Mouse (Mus musculus) embryonic facial prominence, embryonic 12.5 days (tissue): Measurements from ENCODE around the gene Rpl28. TPM values are rescaled to one million over a fixed set of nuclear protein-coding genes. Genes with fewer than 3 reads are reported as not detected.

ENCODE experiments used
- ATAC-seq: fragments of 200-750 bp; cut with Nextera tagmentation; 2 replicates; pipeline ENCODE4 v1.8.0; 2017; ENCODE audit not compliant: insufficient number of reproducible peaks, insufficient read depth, low FRiP score, low TSS enrichment
- H3K27ac ChIP-seq: fragments of 300-500 bp; sonication (generic); 2 replicates; pipeline ENCODE4 v1.5.1; 2016; ENCODE audit warnings: mild to moderate bottlenecking
- H3K27me3 ChIP-seq: fragments of 300-500 bp; sonication (generic); 2 replicates; pipeline ENCODE4 v1.6.1; 2016; ENCODE audit warnings: mild to moderate bottlenecking, moderate library complexity
- H3K36me3 ChIP-seq: fragments of 300-500 bp; sonication (generic); 2 replicates; pipeline ENCODE4 v1.6.1; 2016; ENCODE audit warnings: mild to moderate bottlenecking
- H3K4me1 ChIP-seq: fragments of 300-500 bp; sonication (generic); 2 replicates; pipeline ENCODE4 v1.6.1; 2016
- H3K4me2 ChIP-seq: fragments of 300-500 bp; sonication (generic); replicated peaks from 2 replicates; pipeline ENCODE4 v1.6.1; 2016; ENCODE audit warnings: mild to moderate bottlenecking, moderate library complexity
- H3K4me3 ChIP-seq: fragments of 300-500 bp; sonication (generic); 2 replicates; pipeline ENCODE4 v1.5.1; 2016; ENCODE audit warnings: mild to moderate bottlenecking
- H3K9ac ChIP-seq: fragments of 300-500 bp; sonication (generic); 2 replicates; pipeline ENCODE4 v1.6.1; 2016; ENCODE audit warnings: mild to moderate bottlenecking, moderate library complexity
- H3K9me3 ChIP-seq: fragments of 300-500 bp; sonication (generic); 2 replicates; pipeline ENCODE4 v1.6.1; 2016; ENCODE audit warnings: mild to moderate bottlenecking, moderate library complexity
- WGBS: fragments of 180-500 bp; shearing (Covaris S2); methylation state at CpG from one replicate; pipeline ENCODE4 v1.1.7; 2016; 5-methylcytosine and 5-hydroxymethylcytosine counted together
- polyA plus RNA-seq: library from polyadenylated mRNA; unstranded; fragments of >200 nt; fragmentation: Nextera tagmentation; extraction: Ambion mirVana; gene quantifications from 2 replicates; pipeline ENCODE4 v1.2.1, GENCODE M21; 2016

Rpl28 gene
- polyA plus RNA-seq, 1 experiment from 2014 or later = 388 TPM

- Histone ChIP-seq H3K9me3 (no peaks in the 10 kb centered on the region), H3K27ac (no peak overlapping the region), H3K27me3 (peaks cover 73% of the 10 kb centered on the region), H3K4me3 (peak overlapping the region; percentile 44), H3K36me3 (no peaks in the 10 kb centered on the region), H3K4me2 (peak overlapping the region; percentile 92), H3K4me1 (peaks cover 21% of the 10 kb centered on the region), H3K9ac (peak overlapping the region; percentile 40)
- WGBS = under 1% methylated on average over 33 of the region's 34 CpGs
- ATAC-seq = no peak
Observed at GRCm38 (mm10) chr7:4843604-4844244, 51.0 kb downstream of the Rpl28 start.

DNA sequence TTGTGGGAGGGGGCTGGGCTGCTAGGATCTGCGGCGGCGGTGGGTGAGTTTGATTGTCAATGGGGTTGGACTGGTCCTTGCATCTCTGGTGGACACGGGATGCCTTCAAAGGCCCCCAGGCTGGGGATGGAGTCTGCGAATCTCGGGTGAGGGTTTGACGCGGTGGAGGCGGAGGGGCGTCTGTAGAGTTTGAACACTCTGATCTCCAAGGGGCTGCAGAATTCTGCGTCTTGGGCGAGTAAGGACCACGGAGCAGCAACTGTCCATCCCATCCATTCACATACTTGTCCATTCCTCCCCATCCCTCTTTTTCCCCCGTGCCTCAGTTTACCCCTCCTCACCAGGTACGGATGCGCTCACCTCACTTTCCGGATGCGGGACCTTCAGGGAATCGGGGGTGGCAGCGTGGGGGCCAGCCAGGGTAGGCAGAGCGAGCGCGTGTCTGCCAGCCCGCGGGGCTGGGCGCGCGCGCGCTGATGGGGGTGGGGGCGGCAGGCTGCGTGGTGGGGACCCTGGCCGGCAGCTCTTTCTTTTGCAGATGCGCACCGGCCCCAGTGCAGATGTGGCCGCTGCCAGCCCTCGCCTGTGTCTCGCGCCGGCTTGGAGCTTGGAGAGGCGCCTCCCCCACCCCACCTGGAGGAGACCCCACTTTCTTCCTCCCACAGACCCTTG is 51.7 kb downstream of the Rpl28 start, which contains the start of gene Shisa7:
Gene Shisa7 (minus strand): TSS at position 452 of the 672 bp plus-strand sequence.
- peak; percentile 49; the same call in 1 of the 2 replicates for ATAC-seq
- no peaks in the 10 kb centered on the region for H3K36me3 ChIP-seq
- peaks cover 67% of the 10 kb centered on the region for H3K27me3 ChIP-seq
- H3K27ac ChIP-seq = no peak within 1 kb of the TSS
- H3K9me3 ChIP-seq = no peaks in the 10 kb centered on the region
- H3K4me1 ChIP-seq = peaks cover 21% of the 10 kb centered on the region
- WGBS = under 1% methylated on average over 41 of the region's 41 CpGs
- H3K4me3 ChIP-seq = peak within 1 kb of the TSS; percentile 44
- peak within 1 kb of the TSS; percentile 40 for H3K9ac ChIP-seq
- peak within 1 kb of the TSS; percentile 92 for H3K4me2 ChIP-seq

Other genes with a start within 250 kb of the Rpl28 start
- gene Syt5, start 245.3 kb upstream of the Rpl28 start, polyA plus RNA-seq = 5.9 and 8.8 TPM in 2 replicates
- not detected in 2 replicates for gene Ptprh, start 188.8 kb upstream of the Rpl28 start, polyA plus RNA-seq
- gene Tmem86b, start 161.5 kb upstream of the Rpl28 start, polyA plus RNA-seq = 1.9 and 2.2 TPM in 2 replicates
- 10.6 and 11.7 TPM in 2 replicates for gene Ppp6r1, start 133.9 kb upstream of the Rpl28 start, polyA plus RNA-seq
- 103 and 107 TPM in 2 replicates for gene Hspbp1, start 107.8 kb upstream of the Rpl28 start, polyA plus RNA-seq
- 2.8 and 3.6 TPM in 2 replicates for gene Brsk1, start 102.3 kb upstream of the Rpl28 start, polyA plus RNA-seq
- gene Tmem150b, start 67.6 kb upstream of the Rpl28 start, polyA plus RNA-seq = 0.33 TPM in 1 of 2 replicates, not detected in the other
- gene Kmt5c, start 52.8 kb upstream of the Rpl28 start, polyA plus RNA-seq = 71.1 and 77.3 TPM in 2 replicates
- gene Cox6b2, start 39.8 kb upstream of the Rpl28 start, polyA plus RNA-seq = 66.1 and 67.8 TPM in 2 replicates
- not detected in 2 replicates for gene Fam71e2, start 21.6 kb upstream of the Rpl28 start, polyA plus RNA-seq
- gene Il11, start 10.0 kb upstream of the Rpl28 start, polyA plus RNA-seq = 0.10 TPM in 1 of 2 replicates, not detected in the other
- gene Tmem190, start 9.9 kb upstream of the Rpl28 start, polyA plus RNA-seq = not detected in 2 replicates
- 5.8 and 6.2 TPM in 2 replicates for gene Tmem238, start 3.2 kb upstream of the Rpl28 start, polyA plus RNA-seq
- gene Ube2s, start 19.7 kb downstream of the Rpl28 start, polyA plus RNA-seq = 422 and 452 TPM in 2 replicates
- 0.48 and 0.52 TPM in 2 replicates for gene Shisa7, start 51.8 kb downstream of the Rpl28 start, polyA plus RNA-seq
- gene Isoc2b, start 77.4 kb downstream of the Rpl28 start, polyA plus RNA-seq = 4.1 and 4.4 TPM in 2 replicates
- 0.74 and 0.93 TPM in 2 replicates for gene Isoc2a, start 84.3 kb downstream of the Rpl28 start, polyA plus RNA-seq
- gene Gm36210, start 113.6 kb downstream of the Rpl28 start, polyA plus RNA-seq = not detected in 2 replicates
- 4.0 and 4.3 TPM in 2 replicates for gene Zfp628, start 122.3 kb downstream of the Rpl28 start, polyA plus RNA-seq
- 5.4 and 7.7 TPM in 2 replicates for gene Nat14, start 129.2 kb downstream of the Rpl28 start, polyA plus RNA-seq
- 1.5 and 1.6 TPM in 2 replicates for gene Ssc5d, start 132.9 kb downstream of the Rpl28 start, polyA plus RNA-seq
- gene Sbk2, start 171.5 kb downstream of the Rpl28 start, polyA plus RNA-seq = 0.20 and 0.32 TPM in 2 replicates
- 0.06 TPM in 1 of 2 replicates, not detected in the other for gene Sbk3, start 178.3 kb downstream of the Rpl28 start, polyA plus RNA-seq
- gene Zfp579, start 203.3 kb downstream of the Rpl28 start, polyA plus RNA-seq = 43.3 and 46.7 TPM in 2 replicates
- gene Zfp524, start 221.5 kb downstream of the Rpl28 start, polyA plus RNA-seq = 9.3 and 10.6 TPM in 2 replicates
- 58.9 and 59.3 TPM in 2 replicates for gene Fiz1, start 221.8 kb downstream of the Rpl28 start, polyA plus RNA-seq
- not detected in 2 replicates for gene Gm44973, start 222.6 kb downstream of the Rpl28 start, polyA plus RNA-seq
- gene Zfp865, start 227.5 kb downstream of the Rpl28 start, polyA plus RNA-seq = 8.2 TPM in 2 replicates
- gene Ccdc106, start 227.7 kb downstream of the Rpl28 start, polyA plus RNA-seq = 35.5 and 38.4 TPM in 2 replicates
- not detected in 2 replicates for gene 4632433K11Rik, start 241.2 kb downstream of the Rpl28 start, polyA plus RNA-seq
- 5.4 and 5.7 TPM in 2 replicates for gene Zfp784, start 245.6 kb downstream of the Rpl28 start, polyA plus RNA-seq